In the genomic region with DNA sequence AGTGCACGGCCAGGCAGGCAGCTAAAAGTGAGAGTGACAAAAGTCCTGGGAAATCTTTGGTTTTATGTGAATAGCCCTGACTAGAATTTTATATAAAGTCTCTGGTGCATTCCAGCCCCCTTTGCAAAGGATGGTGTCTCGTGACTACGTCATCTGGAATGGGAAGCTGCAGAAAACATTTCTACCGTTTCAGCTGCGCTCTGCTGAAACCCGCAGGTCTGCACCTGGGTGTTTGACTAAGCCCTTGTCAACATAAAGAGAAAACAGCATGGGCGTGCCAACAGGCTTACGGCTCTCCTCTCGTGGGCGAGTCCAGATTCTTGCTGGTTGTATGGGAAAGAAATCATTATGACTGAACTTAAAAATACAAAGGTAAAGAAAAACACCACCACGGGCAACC, we compare ENCODE assay signal across 14 mouse cellular contexts. TPM values are rescaled to one million over a fixed set of nuclear protein-coding genes. Genes with fewer than 3 reads are reported as not detected.
DNase-seq lines count a peak whose midpoint lies in the region; ATAC-seq and TF ChIP-seq lines count a peak whose summit lies in the region.
"Had no signal": no experiment of that assay in that cellular context is flagged by ENCODE, and none has a peak within 500 bp of the region (broad histone marks: within the 10 kb centered on the region; RNA-seq: fewer than 3 reads in every experiment).

No protein-coding gene starts in this region.

- no peaks in the 10 kb centered on the region for H3K27me3 ChIP-seq in embryonic facial prominence, embryonic 13.5 days
- H3K27me3 ChIP-seq in embryonic facial prominence, embryonic 10.5 days (replicated peaks; ENCODE audit: low read depth, poor library complexity, severe bottlenecking): no peaks in the 10 kb centered on the region
- no peaks in the 10 kb centered on the region for H3K27me3 ChIP-seq in kidney, postnatal 0 days (ENCODE audit: insufficient read depth, low read length)
- H3K27me3 ChIP-seq in CH12.LX (replicated peaks): no peaks in the 10 kb centered on the region
- H3K27me3 ChIP-seq in liver, embryonic 16.5 days (ENCODE audit: control insufficient read depth, insufficient read depth, low read depth, low read length): no peaks in the 10 kb centered on the region
- H3K27me3 ChIP-seq in hindbrain, embryonic 14.5 days (ENCODE audit: control insufficient read depth, insufficient read depth, low read length): no peaks in the 10 kb centered on the region
- H3K27me3 ChIP-seq: embryonic facial prominence, embryonic 12.5 days had no signal

- dilution Hi-C loops in CH12.LX (cut with MboI; ENCODE audit: extremely low pct_ligation_motif_present, extremely low pct_unique_long_range_greater_than_20kb, low sequenced_read_pairs): no loop called here

- no peak for TF ChIP-seq RAD21 in CH12.LX (IDR thresholded peaks at IDR 0.05; ENCODE audit: low read depth, low read length)

- peaks cover 76% of the 10 kb centered on the region for H3K4me1 ChIP-seq in embryonic facial prominence, embryonic 13.5 days
- peaks cover 59% of the 10 kb centered on the region for H3K4me1 ChIP-seq in embryonic facial prominence, embryonic 10.5 days
- H3K4me1 ChIP-seq in kidney, postnatal 0 days (replicated peaks; ENCODE audit: insufficient read depth, low read length): peaks cover 67% of the 10 kb centered on the region
- H3K4me1 ChIP-seq in CH12.LX (ENCODE audit: control insufficient read depth in 1 of 2, insufficient read depth in 2 of 2): peaks cover 42 to 98% of the 10 kb centered on the region in 2 experiments
- H3K4me1 ChIP-seq in liver, embryonic 16.5 days (ENCODE audit: control insufficient read depth, low read depth, low read length): peaks cover 20% of the 10 kb centered on the region
- H3K4me1 ChIP-seq in hindbrain, embryonic 14.5 days (replicated peaks; ENCODE audit: control insufficient read depth, insufficient read depth, low read length): 0 out of 2 replicates have a peak, but pooled peaks cover 8% of the 10 kb centered on the region

- H3K79me2 ChIP-seq in CH12.LX (replicated peaks; ENCODE audit: control insufficient read depth, extremely low read depth, insufficient read depth, poor library complexity, severe bottlenecking): peaks cover 68% of the 10 kb centered on the region

- H3K9ac ChIP-seq in embryonic facial prominence, embryonic 13.5 days: 0 out of 2 replicates have a peak overlapping the region, but pooled peaks have one; percentile 21
- no peak overlapping the region for H3K9ac ChIP-seq in kidney, postnatal 0 days (ENCODE audit: low read depth, low read length)
- H3K9ac ChIP-seq in CH12.LX (ENCODE audit: insufficient read depth, low read depth): peak overlapping the region; percentile 41; the same call in 1 of the 2 replicates
- H3K9ac ChIP-seq in liver, embryonic 16.5 days (ENCODE audit: low read depth, low read length): no peak overlapping the region
- no peak overlapping the region for H3K9ac ChIP-seq in hindbrain, embryonic 14.5 days
- H3K9ac ChIP-seq: embryonic facial prominence, embryonic 12.5 days had no signal

- peak overlapping the region; percentile 74 for H3K27ac ChIP-seq in embryonic facial prominence, embryonic 13.5 days
- H3K27ac ChIP-seq in embryonic facial prominence, embryonic 10.5 days (replicated peaks): no peak overlapping the region
- peak overlapping the region; percentile 97 for H3K27ac ChIP-seq in kidney, postnatal 0 days
- H3K27ac ChIP-seq in CH12.LX (ENCODE audit: insufficient read depth, low read depth): peak overlapping the region; percentile 77
- H3K27ac ChIP-seq in liver, embryonic 16.5 days (ENCODE audit: low read length): no peak overlapping the region
- no peak overlapping the region for H3K27ac ChIP-seq in hindbrain, embryonic 14.5 days
- H3K27ac ChIP-seq: embryonic facial prominence, embryonic 12.5 days had no signal

- TF ChIP-seq POLR2A in CH12.LX (IDR thresholded peaks at IDR 0.05; ENCODE audit: low read depth, low read length): no peak

- 67% methylated on average over 11 of the region's 11 CpGs for WGBS in embryonic facial prominence, embryonic 13.5 days
- 77% methylated on average over 11 of the region's 11 CpGs for WGBS in embryonic facial prominence, embryonic 10.5 days
- 42% methylated on average over 11 of the region's 11 CpGs for WGBS in kidney, postnatal 0 days
- WGBS in liver, embryonic 16.5 days (ENCODE audit: insufficient replicate concordance): 53% methylated on average over 11 of the region's 11 CpGs
- 75% methylated on average over 11 of the region's 11 CpGs for WGBS in hindbrain, embryonic 14.5 days

- no peak for DNase-seq in embryonic facial prominence, embryonic 10.5 days (ENCODE audit: low spot score)
- DNase-seq in kidney, postnatal 0 days (ENCODE audit: low spot score): no peak
- no peak for DNase-seq in kidney, postnatal 36 days
- DNase-seq in CH12.LX (ENCODE audit: extremely low read depth): no peak
- no peak for DNase-seq in hindbrain, embryonic 14.5 days (ENCODE audit: low spot score)
- DNase-seq: adrenal gland, postnatal 14 days; cerebellum, postnatal 14 days; right cerebral cortex, postnatal 14 days; thymus, postnatal 36 days had no signal

- H3K4me3 ChIP-seq in embryonic facial prominence, embryonic 13.5 days: no peak overlapping the region
- no peak overlapping the region for H3K4me3 ChIP-seq in embryonic facial prominence, embryonic 10.5 days
- H3K4me3 ChIP-seq in kidney, postnatal 0 days (replicated peaks; ENCODE audit: low read depth, low read length): no peak overlapping the region
- no peak overlapping the region for H3K4me3 ChIP-seq in CH12.LX (replicated peaks in 1 of 3; ENCODE audit: low read depth in 2 of 3, low read length in 2 of 3, poor library complexity in 1 of 3)
- no peak overlapping the region for H3K4me3 ChIP-seq in liver, embryonic 16.5 days (ENCODE audit: low read depth, low read length)
- no peak overlapping the region for H3K4me3 ChIP-seq in hindbrain, embryonic 14.5 days (replicated peaks; ENCODE audit: low read length)
- H3K4me3 ChIP-seq: embryonic facial prominence, embryonic 12.5 days had no signal

- no peak overlapping the region; the same call in 1 of the 2 replicates for H3K4me2 ChIP-seq in embryonic facial prominence, embryonic 13.5 days
- H3K4me2 ChIP-seq in kidney, postnatal 0 days (ENCODE audit: low read length): no peak overlapping the region
- peak overlapping the region; percentile 73 for H3K4me2 ChIP-seq in CH12.LX (ENCODE audit: insufficient read depth, low read depth, poor library complexity, severe bottlenecking)
- 0 out of 2 replicates have a peak overlapping the region, but pooled peaks have one; percentile 16 for H3K4me2 ChIP-seq in liver, embryonic 16.5 days (ENCODE audit: low read depth, low read length)
- H3K4me2 ChIP-seq in hindbrain, embryonic 14.5 days (replicated peaks): no peak overlapping the region
- H3K4me2 ChIP-seq: embryonic facial prominence, embryonic 12.5 days had no signal

- in situ Hi-C loops in CH12.LX (cut with MboI; ENCODE audit: low pct_ligation_motif_present, low pct_unique_long_range_greater_than_20kb, low sequenced_read_pairs): no loop called here

- peaks cover 16% of the 10 kb centered on the region for H3K36me3 ChIP-seq in embryonic facial prominence, embryonic 13.5 days
- H3K36me3 ChIP-seq in embryonic facial prominence, embryonic 10.5 days (replicated peaks): peaks cover 13% of the 10 kb centered on the region; the same call in 1 of the 2 replicates
- no peaks in the 10 kb centered on the region for H3K36me3 ChIP-seq in kidney, postnatal 0 days (ENCODE audit: insufficient read depth, low read length)
- H3K36me3 ChIP-seq in CH12.LX (replicated peaks in 1 of 2; ENCODE audit: control insufficient read depth in 1 of 2, insufficient read depth in 1 of 2, low read length in 1 of 2): peaks cover 0 to 25% of the 10 kb centered on the region in 2 experiments
- no peaks in the 10 kb centered on the region for H3K36me3 ChIP-seq in liver, embryonic 16.5 days (ENCODE audit: control insufficient read depth, insufficient read depth)
- H3K36me3 ChIP-seq in hindbrain, embryonic 14.5 days (replicated peaks; ENCODE audit: control insufficient read depth, insufficient read depth): no peaks in the 10 kb centered on the region

- no peaks in the 10 kb centered on the region for H3K9me3 ChIP-seq in embryonic facial prominence, embryonic 13.5 days
- no peaks in the 10 kb centered on the region for H3K9me3 ChIP-seq in embryonic facial prominence, embryonic 10.5 days
- H3K9me3 ChIP-seq in kidney, postnatal 0 days (replicated peaks; ENCODE audit: low read length): no peaks in the 10 kb centered on the region
- no peaks in the 10 kb centered on the region for H3K9me3 ChIP-seq in CH12.LX (replicated peaks; ENCODE audit: low read length)
- no peaks in the 10 kb centered on the region for H3K9me3 ChIP-seq in liver, embryonic 16.5 days (replicated peaks; ENCODE audit: control insufficient read depth, low read length)
- H3K9me3 ChIP-seq in hindbrain, embryonic 14.5 days (ENCODE audit: control insufficient read depth, low read length): no peaks in the 10 kb centered on the region
- H3K9me3 ChIP-seq: embryonic facial prominence, embryonic 12.5 days had no signal

- ATAC-seq in embryonic facial prominence, embryonic 13.5 days (ENCODE audit: insufficient number of reproducible peaks, insufficient read depth, low FRiP score, low TSS enrichment, low read depth): no peak
- ATAC-seq in kidney, postnatal 0 days (replicated peaks; ENCODE audit: low FRiP score, low read depth): no peak
- no peak for ATAC-seq in liver, embryonic 16.5 days (ENCODE audit: low read depth)
- ATAC-seq in inflammation-experienced regulatory T-cells, adult 6 months: no peak
- no peak for ATAC-seq in hindbrain, embryonic 14.5 days (ENCODE audit: low FRiP score)
- ATAC-seq: forebrain, embryonic 14.5 days had no signal

- TF ChIP-seq CTCF in kidney, postnatal 0 days (IDR thresholded peaks at IDR 0.05; ENCODE audit: low read depth): no peak
- TF ChIP-seq CTCF in CH12.LX (conservative IDR thresholded peaks at IDR 0.05 in 1 of 2, IDR thresholded peaks at IDR 0.05 in 1 of 2; ENCODE audit: low read depth in 2 of 2, low read length in 2 of 2): no peak

- peak; percentile 66 for TF ChIP-seq EP300 in CH12.LX (IDR thresholded peaks at IDR 0.05; ENCODE audit: low read length)

TF ChIP-seq in CH12.LX, 34 proteins besides CTCF, POLR2A, EP300 and RAD21 (continues in another document):
- TF ChIP-seq ZC3H11A (IDR thresholded peaks at IDR 0.05; ENCODE audit: low read depth, low read length) (no peak), TCF12 (IDR thresholded peaks at IDR 0.05; ENCODE audit: low read depth, low read length) (peak; percentile 64)

RNA-seq across cellular contexts. Expression of a gene that starts 13.9 kb away (rescaled TPM):
- polyA plus RNA-seq in embryonic facial prominence, embryonic 13.5 days (2015; fragmentation: Nextera tagmentation; extraction: Ambion mirVana): 26.9 and 29.0 TPM in 2 replicates
- 12.4 and 12.5 TPM in 2 replicates for polyA plus RNA-seq in embryonic facial prominence, embryonic 10.5 days (2016; fragmentation: Nextera tagmentation; extraction: Ambion mirVana)
- polyA plus RNA-seq in kidney, postnatal 0 days (2015; fragmentation: Nextera tagmentation; extraction: Ambion mirVana): 20.8 and 23.3 TPM in 2 replicates
- total RNA-seq in CH12.LX (2012; rRNA removed) (7.0 and 8.7 TPM in 2 replicates), CH12.LX (2014; rRNA removed) (1.3 and 1.5 TPM in 2 replicates)
- 6.6 and 8.5 TPM in 2 replicates for polyA plus RNA-seq in CH12.LX (2012; ENCODE audit: insufficient read length, low read depth)
- polyA plus RNA-seq in liver, embryonic 16.5 days (2015; fragmentation: Nextera tagmentation; extraction: Ambion mirVana): 3.1 and 3.6 TPM in 2 replicates
- 1 to 10 TPM; 2.3 to 3.6 (median 2.6) TPM for polyA plus RNA-seq in inflammation-experienced regulatory T-cells, adult 6 months (2017; shearing (Covaris generic))
- 5.0 and 5.5 TPM in 2 replicates for polyA plus RNA-seq in hindbrain, embryonic 14.5 days (2014; fragmentation: Nextera tagmentation; extraction: Ambion mirVana)

Comparison
In these comparisons a context has a peak if more than half of its experiments do, and no peak if none do; other contexts are left out.
1. H3K27ac ChIP-seq: peak in embryonic facial prominence, embryonic 13.5 days (single experiment), kidney, postnatal 0 days (single experiment) and CH12.LX (single experiment); none in embryonic facial prominence, embryonic 10.5 days (single experiment), liver, embryonic 16.5 days (single experiment) and hindbrain, embryonic 14.5 days (single experiment).
2. H3K4me2 ChIP-seq: peak in CH12.LX (single experiment) and liver, embryonic 16.5 days (single experiment); none in embryonic facial prominence, embryonic 13.5 days (single experiment), kidney, postnatal 0 days (single experiment) and hindbrain, embryonic 14.5 days (single experiment).
3. H3K9ac ChIP-seq: peak in embryonic facial prominence, embryonic 13.5 days (single experiment) and CH12.LX (single experiment); none in kidney, postnatal 0 days (single experiment), liver, embryonic 16.5 days (single experiment) and hindbrain, embryonic 14.5 days (single experiment).